Mouse (Mus musculus) embryonic facial prominence, embryonic 13.5 days (tissue): ENCODE data around the gene Cpox. TPM values are rescaled to one million over a fixed set of nuclear protein-coding genes. Genes with fewer than 3 reads are reported as not detected.
A peak's percentile ranks its signal among the peaks of the same experiment; 100 is the strongest.

ENCODE experiments used
- ATAC-seq: fragments of 200-750 bp; cut with Nextera tagmentation; 2 replicates; pipeline ENCODE4 v1.8.0; 2017; ENCODE audit warnings: low read depth; ENCODE audit not compliant: insufficient number of reproducible peaks, insufficient read depth, low FRiP score, low TSS enrichment
- H3K27ac ChIP-seq: fragments of 300-500 bp; sonication (generic); 2 replicates; pipeline ENCODE4 v1.5.1; 2015; ENCODE audit warnings: moderate library complexity, mild to moderate bottlenecking, inconsistent platforms
- H3K27me3 ChIP-seq: fragments of 300-500 bp; sonication (generic); 2 replicates; pipeline ENCODE4 v1.6.1; 2015; ENCODE audit warnings: mild to moderate bottlenecking, inconsistent platforms
- H3K36me3 ChIP-seq: fragments of 300-500 bp; sonication (generic); 2 replicates; pipeline ENCODE4 v1.6.1; 2015; ENCODE audit warnings: mild to moderate bottlenecking, inconsistent platforms
- H3K4me1 ChIP-seq: fragments of 300-500 bp; sonication (generic); 2 replicates; pipeline ENCODE4 v1.6.1; 2015; ENCODE audit warnings: inconsistent platforms
- H3K4me2 ChIP-seq: fragments of 300-500 bp; sonication (generic); 2 replicates; pipeline ENCODE4 v1.6.1; 2015; ENCODE audit warnings: moderate library complexity, mild to moderate bottlenecking, inconsistent platforms
- H3K4me3 ChIP-seq: fragments of 300-500 bp; sonication (generic); 2 replicates; pipeline ENCODE4 v1.5.1; 2015; ENCODE audit warnings: mild to moderate bottlenecking, inconsistent platforms
- H3K9ac ChIP-seq: fragments of 300-500 bp; sonication (generic); 2 replicates; pipeline ENCODE4 v1.6.1; 2015; ENCODE audit warnings: mild to moderate bottlenecking, inconsistent platforms
- H3K9me3 ChIP-seq: fragments of 300-500 bp; sonication (generic); 2 replicates; pipeline ENCODE4 v1.6.1; 2016; ENCODE audit warnings: inconsistent platforms
- WGBS: fragments of 180-500 bp; shearing (Covaris S2); methylation state at CpG from one replicate; pipeline ENCODE4 v1.1.7; 2015; ENCODE audit warnings: mixed read lengths; 5-methylcytosine and 5-hydroxymethylcytosine counted together
- microRNA-seq: library from miRNA; unstranded; fragments of <30 nt; microRNA quantifications from one replicate; pipeline ENCODE4, GENCODE M21; 2016
- polyA plus RNA-seq: library from polyadenylated mRNA; unstranded; fragments of >200 nt; fragmentation: Nextera tagmentation; extraction: Ambion mirVana; gene quantifications from 2 replicates; pipeline ENCODE4 v1.2.1, GENCODE M21; 2015

Cpox gene
- polyA plus RNA-seq, 1 experiment from 2014 or later, result 21.0 TPM

GRCm38 (mm10) chr16:58727477-58728131 is 57.5 kb downstream of the Cpox start, which contains the start of gene Cldnd1:
Gene Cldnd1 (plus strand): TSS chr16:58727910.
- H3K4me2 ChIP-seq, result peak within 1 kb of the TSS; percentile 61
- peak within 1 kb of the TSS; percentile 81 for H3K9ac ChIP-seq
- 2% methylated on average over 35 of the region's 35 CpGs for WGBS
- H3K27me3 ChIP-seq, result no peaks in the 10 kb centered on the region
- peak within 1 kb of the TSS; percentile 83 for H3K27ac ChIP-seq
- peak; percentile 100 for ATAC-seq
- peaks cover 25% of the 10 kb centered on the region for H3K36me3 ChIP-seq
- peak within 1 kb of the TSS; percentile 79 for H3K4me3 ChIP-seq
- no peaks in the 10 kb centered on the region for H3K9me3 ChIP-seq
- peaks cover 11% of the 10 kb centered on the region for H3K4me1 ChIP-seq

- Histone ChIP-seq H3K27me3 (no peaks in the 10 kb centered on the region), H3K27ac (peak overlapping the region; percentile 83), H3K4me2 (peak overlapping the region; percentile 61), H3K4me3 (peak overlapping the region; percentile 79), H3K36me3 (peaks cover 31% of the 10 kb centered on the region), H3K4me1 (peaks cover 11% of the 10 kb centered on the region), H3K9ac (peak overlapping the region; percentile 81), H3K9me3 (no peaks in the 10 kb centered on the region)
- whole genome bisulfite sequencing, result under 1% methylated on average over 29 of the region's 31 CpGs
- peak; percentile 91 for ATAC-seq
Measured at GRCm38 (mm10) chr16:58728176-58728671, 58.1 kb downstream of the Cpox start.

GRCm38 (mm10) chr16:58738205-58738604 is 68.1 kb downstream of the Cpox start:
- WGBS, result 75% methylated on average over 4 of the region's 4 CpGs
- Histone ChIP-seq H3K4me3 (no peak overlapping the region), H3K9me3 (no peaks in the 10 kb centered on the region), H3K4me1 (no peaks in the 10 kb centered on the region), H3K9ac (no peak overlapping the region), H3K27ac (no peak overlapping the region), H3K4me2 (no peak overlapping the region), H3K36me3 (peaks cover 18% of the 10 kb centered on the region), H3K27me3 (no peaks in the 10 kb centered on the region)
- ATAC-seq, result no peak

GRCm38 (mm10) chr16:58738800-58739199 is 68.7 kb downstream of the Cpox start:
- Histone ChIP-seq H3K27ac (no peak overlapping the region), H3K36me3 (peaks cover 13% of the 10 kb centered on the region), H3K4me3 (no peak overlapping the region), H3K27me3 (no peaks in the 10 kb centered on the region), H3K9ac (no peak overlapping the region), H3K4me2 (no peak overlapping the region), H3K9me3 (no peaks in the 10 kb centered on the region), H3K4me1 (no peaks in the 10 kb centered on the region)
- ATAC-seq, result no peak
- 96% methylated on average over 1 of the region's 1 CpGs for WGBS

GRCm38 (mm10) chr16:58740751-58741150 is 70.7 kb downstream of the Cpox start:
- no peak overlapping the region for H3K27ac ChIP-seq
- no peak overlapping the region for H3K4me2 ChIP-seq
- ATAC-seq, result no peak
- H3K4me3 ChIP-seq, result no peak overlapping the region
- no peaks in the 10 kb centered on the region for H3K9me3 ChIP-seq
- H3K9ac ChIP-seq, result no peak overlapping the region
- H3K4me1 ChIP-seq, result no peaks in the 10 kb centered on the region
- H3K27me3 ChIP-seq, result no peaks in the 10 kb centered on the region
- H3K36me3 ChIP-seq, result no peaks in the 10 kb centered on the region
- WGBS, result 93% methylated on average over 5 of the region's 5 CpGs

GRCm38 (mm10) chr16:58746715-58747114 is 76.6 kb downstream of the Cpox start:
- H3K27me3 ChIP-seq, result no peaks in the 10 kb centered on the region
- 64% methylated on average over 4 of the region's 4 CpGs for WGBS
- no peaks in the 10 kb centered on the region for H3K4me1 ChIP-seq
- ATAC-seq, result no peak
- H3K27ac ChIP-seq, result no peak overlapping the region
- H3K9ac ChIP-seq, result no peak overlapping the region
- no peak overlapping the region for H3K4me3 ChIP-seq
- H3K9me3 ChIP-seq, result no peaks in the 10 kb centered on the region
- H3K4me2 ChIP-seq, result no peak overlapping the region
- H3K36me3 ChIP-seq, result no peaks in the 10 kb centered on the region

GRCm38 (mm10) chr16:58751314-58751713 is 81.2 kb downstream of the Cpox start:
- Histone ChIP-seq H3K9ac (no peak overlapping the region), H3K27me3 (no peaks in the 10 kb centered on the region), H3K36me3 (no peaks in the 10 kb centered on the region), H3K9me3 (no peaks in the 10 kb centered on the region), H3K4me1 (no peaks in the 10 kb centered on the region), H3K4me3 (no peak overlapping the region), H3K4me2 (no peak overlapping the region), H3K27ac (no peak overlapping the region)
- ATAC-seq, result no peak
- 21% methylated on average over 1 of the region's 1 CpGs for WGBS

GRCm38 (mm10) chr16:58756191-58756590 is 86.1 kb downstream of the Cpox start:
- Histone ChIP-seq H3K27me3 (no peaks in the 10 kb centered on the region), H3K4me3 (no peak overlapping the region), H3K4me2 (no peak overlapping the region), H3K36me3 (no peaks in the 10 kb centered on the region), H3K27ac (no peak overlapping the region), H3K4me1 (no peaks in the 10 kb centered on the region), H3K9me3 (no peaks in the 10 kb centered on the region), H3K9ac (no peak overlapping the region)
- ATAC-seq, result no peak

- no peaks in the 10 kb centered on the region for H3K4me1 ChIP-seq
- no peaks in the 10 kb centered on the region for H3K27me3 ChIP-seq
- no peaks in the 10 kb centered on the region for H3K36me3 ChIP-seq
- H3K4me3 ChIP-seq, result no peak within 1 kb of the TSS
- H3K27ac ChIP-seq, result no peak within 1 kb of the TSS
- no peak for ATAC-seq
- WGBS, result 71% methylated on average over 1 of the region's 1 CpGs
- H3K9ac ChIP-seq, result no peak within 1 kb of the TSS
- H3K4me2 ChIP-seq, result no peak within 1 kb of the TSS
- no peaks in the 10 kb centered on the region for H3K9me3 ChIP-seq
Measured at GRCm38 (mm10) chr16:58763076-58763475, 93.0 kb downstream of the Cpox start, which contains the start of gene Olfr172. Gene Olfr172 (minus strand): TSS chr16:58763176.

Small RNAs within 50 kb of the gene (microRNA-seq; reads per million reads assigned to microRNA genes)
- not detected for gene Gm27564

Other genes starting within 250 kb of the Cpox start
- gene St3gal6, start 146.0 kb upstream of the Cpox start, polyA plus RNA-seq, result 11.7 and 14.7 TPM in 2 replicates
- gene Gm813, start 53.3 kb upstream of the Cpox start, polyA plus RNA-seq, result not detected in 2 replicates
- not detected in 2 replicates for gene E330017A01Rik, start 31.6 kb upstream of the Cpox start, polyA plus RNA-seq
- gene Gpr15, start 48.8 kb downstream of the Cpox start, polyA plus RNA-seq, result 0.21 TPM in 1 of 2 replicates, not detected in the other
- 134 and 153 TPM in 2 replicates for gene Cldnd1, start 57.6 kb downstream of the Cpox start, polyA plus RNA-seq
- not detected in 2 replicates for gene Olfr172, start 92.9 kb downstream of the Cpox start, polyA plus RNA-seq
- not detected in 2 replicates for gene Olfr173, start 130.0 kb downstream of the Cpox start, polyA plus RNA-seq
- gene Olfr175-ps1, start 156.5 kb downstream of the Cpox start, polyA plus RNA-seq, result not detected in 2 replicates
- not detected in 2 replicates for gene Olfr177, start 204.5 kb downstream of the Cpox start, polyA plus RNA-seq
- gene Olfr178, start 221.8 kb downstream of the Cpox start, polyA plus RNA-seq, result not detected in 2 replicates